Mouse (Mus musculus) lung, adult 2 months (tissue): ENCODE results near the gene Klhl5.

ENCODE experiments used
- CTCF ChIP-seq: fragments of 200-500 bp; IDR thresholded peaks from 2 replicates; pipeline ENCODE4 v1.5.1; 2011; ENCODE audit warnings: mild to moderate bottlenecking, low read length, control low read depth; ENCODE audit not compliant: insufficient read depth
- POLR2A ChIP-seq: fragments of 200-500 bp; IDR thresholded peaks from 2 replicates; pipeline ENCODE4 v1.6.1; 2011; ENCODE audit warnings: low read depth, mild to moderate bottlenecking, control low read depth, low read length, borderline replicate concordance; ENCODE audit errors: extremely low read depth

DNA sequence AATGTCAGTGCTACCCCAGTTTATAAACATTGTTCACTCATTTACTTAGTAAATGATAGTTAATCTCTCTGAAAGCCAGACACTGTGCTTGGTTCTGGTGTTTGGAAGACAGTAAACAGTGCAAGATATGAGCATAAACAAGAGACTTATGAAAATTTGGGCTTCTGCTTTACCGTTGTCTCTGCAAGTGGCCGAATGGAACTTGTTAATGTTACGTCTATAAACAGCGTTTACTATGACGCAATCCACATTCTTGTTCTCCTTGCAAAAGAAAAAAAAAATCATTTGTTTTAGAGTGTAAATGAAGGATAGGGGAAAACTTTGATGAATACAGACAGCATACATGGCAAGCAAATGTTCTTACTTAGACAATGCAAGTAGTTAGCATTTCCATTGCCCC, 15.4 kb upstream of the Klhl5 start, which contains the start of gene Tmem156:
- no peak for TF ChIP-seq POLR2A
- TF ChIP-seq CTCF: no peak
